Mouse (Mus musculus) midbrain, embryonic 16.5 days (tissue): ENCODE results near the gene Ptprn2. TPM values are rescaled to one million over a fixed set of nuclear protein-coding genes. Genes with fewer than 3 reads are reported as not detected.
A peak's percentile ranks its signal among the peaks of the same experiment; 100 is the strongest.
"Not testable (repeated sequence)": the region's sequence is repeated elsewhere in the genome, so short reads cannot be mapped to it uniquely, and the experiment has no call there.

Experiments used
- ATAC-seq: fragments of 200-750 bp; cut with Nextera tagmentation; 2 replicates; pipeline ENCODE4 v1.8.0; 2017; ENCODE audit warnings: moderate TSS enrichment
- H3K27ac ChIP-seq: fragments of 300-500 bp; sonication (generic); 2 replicates; pipeline ENCODE4 v1.5.1; 2014; ENCODE audit warnings: mild to moderate bottlenecking, low read length, mixed read lengths
- H3K27me3 ChIP-seq: fragments of 300-500 bp; sonication (generic); 2 replicates; pipeline ENCODE4 v1.6.1; 2014; ENCODE audit warnings: low read depth, low read length, mixed read lengths; ENCODE audit not compliant: control insufficient read depth, insufficient read depth
- H3K36me3 ChIP-seq: fragments of 300-500 bp; sonication (generic); 2 replicates; pipeline ENCODE4 v1.6.1; 2014; ENCODE audit warnings: mild to moderate bottlenecking, low read length, moderate library complexity, mixed read lengths; ENCODE audit not compliant: control insufficient read depth, insufficient read depth
- H3K4me1 ChIP-seq: fragments of 300-500 bp; sonication (generic); 2 replicates; pipeline ENCODE4 v1.6.1; 2014; ENCODE audit warnings: mild to moderate bottlenecking, low read length, mixed read lengths; ENCODE audit not compliant: control insufficient read depth, insufficient read depth
- H3K4me2 ChIP-seq: fragments of 300-500 bp; sonication (generic); 2 replicates; pipeline ENCODE4 v1.6.1; 2014; ENCODE audit warnings: mild to moderate bottlenecking, low read length, mixed read lengths
- H3K4me3 ChIP-seq: fragments of 300-500 bp; sonication (generic); 2 replicates; pipeline ENCODE4 v1.5.1; 2014; ENCODE audit warnings: low read depth, mild to moderate bottlenecking, low read length, moderate library complexity, mixed read lengths
- H3K9ac ChIP-seq: fragments of 300-500 bp; sonication (generic); 2 replicates; pipeline ENCODE4 v1.6.1; 2014; ENCODE audit warnings: low read depth, low read length, mixed read lengths
- H3K9me3 ChIP-seq: fragments of 300-500 bp; sonication (generic); replicated peaks from 2 replicates; pipeline ENCODE4 v1.6.1; 2014; ENCODE audit warnings: mild to moderate bottlenecking, low read length, mixed read lengths; ENCODE audit not compliant: control insufficient read depth, poor library complexity, severe bottlenecking
- WGBS: fragments of 180-500 bp; shearing (Covaris S2); extraction: QIAGEN DNeasy Blood & Tissue Kit; methylation state at CpG from one replicate; pipeline ENCODE4 v1.1.7; 2014; 5-methylcytosine and 5-hydroxymethylcytosine counted together
- polyA plus RNA-seq: library from polyadenylated mRNA; unstranded; fragments of >200 nt; fragmentation: Nextera tagmentation; extraction: Ambion mirVana; gene quantifications from 2 replicates; pipeline ENCODE4 v1.2.1, GENCODE M21; 2015

The Ptprn2 gene
- polyA plus RNA-seq, 1 experiment from 2014 or later, result 15.6 TPM

DNA sequence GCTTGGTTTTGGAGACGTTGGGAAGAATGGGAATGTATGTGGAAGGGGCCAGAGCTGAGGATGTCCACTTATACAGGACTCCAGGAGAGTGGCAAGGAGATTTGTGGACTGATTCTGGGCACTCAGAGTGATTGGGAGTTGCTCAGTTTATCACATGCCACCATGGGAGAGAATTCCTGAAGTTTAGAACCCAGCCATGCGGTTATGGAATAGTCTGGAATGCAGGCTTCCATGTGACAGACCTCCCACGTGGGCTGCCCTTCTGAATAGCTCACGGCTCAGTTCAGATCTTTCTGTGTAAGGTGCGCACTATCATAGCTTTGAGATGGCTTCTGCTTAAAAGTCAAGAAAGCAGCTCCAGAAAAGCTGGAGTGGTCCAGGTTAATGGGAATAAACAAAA lies 88.6 kb downstream of the Ptprn2 start:
- ATAC-seq, result no peak
- Histone ChIP-seq H3K36me3 (no peaks in the 10 kb centered on the region), H3K4me2 (no peak overlapping the region), H3K27ac (no peak overlapping the region), H3K4me3 (no peak overlapping the region), H3K9ac (no peak overlapping the region), H3K27me3 (no peaks in the 10 kb centered on the region), H3K4me1 (peaks cover 9% of the 10 kb centered on the region), H3K9me3 (no peaks in the 10 kb centered on the region)
- 69% methylated on average over 5 of the region's 5 CpGs for WGBS

DNA sequence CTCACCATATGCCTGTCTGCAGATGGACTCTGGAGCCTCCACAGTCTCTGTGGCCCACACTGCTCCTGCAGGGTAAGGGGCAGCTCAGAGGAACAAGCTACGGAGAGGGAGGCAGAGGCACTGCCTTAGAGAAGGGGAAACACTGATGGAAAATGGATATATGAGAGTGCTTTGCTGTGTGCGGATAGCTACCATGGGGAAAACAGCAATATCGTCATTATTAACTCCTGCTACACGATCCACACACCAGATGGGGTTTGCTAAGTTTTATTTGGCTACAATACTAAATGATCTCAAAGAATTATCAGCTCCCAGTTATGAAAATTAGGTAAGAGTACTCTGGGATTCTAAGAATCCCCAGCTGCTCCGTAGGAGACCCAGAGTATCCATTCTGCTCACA lies 89.2 kb downstream of the Ptprn2 start:
- Histone ChIP-seq H3K4me3 (no peak overlapping the region), H3K36me3 (no peaks in the 10 kb centered on the region), H3K27me3 (no peaks in the 10 kb centered on the region), H3K27ac (no peak overlapping the region; the same call in 1 of the 2 replicates), H3K4me2 (no peak overlapping the region), H3K4me1 (peaks cover 9% of the 10 kb centered on the region), H3K9ac (no peak overlapping the region; the same call in 1 of the 2 replicates), H3K9me3 (no peaks in the 10 kb centered on the region)
- 66% methylated on average over 5 of the region's 5 CpGs for WGBS
- no peak for ATAC-seq

DNA sequence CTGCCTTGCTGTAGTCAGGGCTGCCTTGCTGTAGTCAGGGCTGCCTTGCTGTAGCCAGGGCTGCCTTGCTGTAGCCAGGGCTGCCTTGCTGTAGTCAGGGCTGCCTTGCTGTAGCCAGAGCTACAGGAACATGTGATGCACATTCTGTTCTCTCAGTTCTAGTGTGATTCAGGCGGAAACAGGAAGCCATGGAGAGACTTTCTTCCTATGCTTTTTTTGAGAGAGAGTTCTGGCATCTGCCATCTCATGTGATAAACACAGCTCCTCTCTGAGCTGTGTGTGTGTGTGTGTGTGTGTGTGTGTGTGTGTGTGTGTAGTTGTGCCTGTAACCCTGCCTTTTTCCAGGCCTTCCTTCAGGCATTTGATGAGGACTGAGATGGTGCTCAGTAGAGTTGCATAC lies 92.4 kb downstream of the Ptprn2 start:
- not testable (repeated sequence) for ATAC-seq

GRCm38 (mm10) chr12:116580827-116581544 lies 95.5 kb downstream of the Ptprn2 start:
- Histone ChIP-seq H3K9me3 (no peaks in the 10 kb centered on the region), H3K4me1 (peaks cover 35% of the 10 kb centered on the region), H3K27me3 (no peaks in the 10 kb centered on the region), H3K36me3 (no peaks in the 10 kb centered on the region), H3K27ac (peak overlapping the region; percentile 83), H3K4me2 (no peak overlapping the region), H3K9ac (no peak overlapping the region), H3K4me3 (no peak overlapping the region)
- WGBS, result 53% methylated on average over 8 of the region's 8 CpGs
- no peak for ATAC-seq

More for the DNA sequence above, 92.4 kb downstream of the Ptprn2 start:
- WGBS, result 65% methylated on average over 1 of the region's 1 CpGs
- not testable (repeated sequence) for H3K4me3 ChIP-seq, H3K36me3 ChIP-seq, H3K27ac ChIP-seq, H3K27me3 ChIP-seq, H3K9ac ChIP-seq, H3K4me2 ChIP-seq, H3K9me3 ChIP-seq
- peaks cover 29% of the 10 kb centered on the region for H3K4me1 ChIP-seq

GRCm38 (mm10) chr12:116581864-116582263 lies 96.3 kb downstream of the Ptprn2 start:
- peaks cover 35% of the 10 kb centered on the region for H3K4me1 ChIP-seq
- no peak overlapping the region for H3K4me2 ChIP-seq
- H3K9me3 ChIP-seq, result no peaks in the 10 kb centered on the region
- ATAC-seq, result peak; percentile 89
- H3K9ac ChIP-seq, result no peak overlapping the region; the same call in 1 of the 2 replicates
- peak overlapping the region; percentile 83 for H3K27ac ChIP-seq
- no peaks in the 10 kb centered on the region for H3K27me3 ChIP-seq
- H3K36me3 ChIP-seq, result no peaks in the 10 kb centered on the region
- no peak overlapping the region for H3K4me3 ChIP-seq

DNA sequence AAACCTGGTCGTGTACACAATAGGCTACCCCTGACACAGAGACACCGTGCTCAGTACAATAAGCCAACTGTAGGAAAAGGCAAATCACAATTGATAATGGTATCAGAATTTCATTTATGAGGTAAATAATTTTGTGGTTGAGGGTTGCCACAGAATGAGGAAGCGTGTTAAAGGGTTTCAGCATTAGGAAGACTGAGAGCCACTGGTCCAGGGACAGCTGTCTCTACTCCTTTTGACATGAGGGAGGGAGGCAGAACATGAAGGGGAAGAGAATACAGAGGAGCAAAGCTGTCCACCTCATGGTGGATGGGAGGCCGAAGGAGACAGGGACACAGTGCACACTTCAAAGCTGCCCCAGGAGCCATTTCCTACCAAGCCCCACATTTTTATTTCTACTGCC lies 97.3 kb downstream of the Ptprn2 start:
- Histone ChIP-seq H3K4me3 (no peak overlapping the region), H3K36me3 (no peaks in the 10 kb centered on the region), H3K27me3 (no peaks in the 10 kb centered on the region), H3K27ac (no peak overlapping the region), H3K4me2 (no peak overlapping the region), H3K9ac (no peak overlapping the region), H3K4me1 (peaks cover 35% of the 10 kb centered on the region), H3K9me3 (no peaks in the 10 kb centered on the region)
- ATAC-seq, result no peak
- WGBS, result 85% methylated on average over 4 of the region's 4 CpGs

DNA sequence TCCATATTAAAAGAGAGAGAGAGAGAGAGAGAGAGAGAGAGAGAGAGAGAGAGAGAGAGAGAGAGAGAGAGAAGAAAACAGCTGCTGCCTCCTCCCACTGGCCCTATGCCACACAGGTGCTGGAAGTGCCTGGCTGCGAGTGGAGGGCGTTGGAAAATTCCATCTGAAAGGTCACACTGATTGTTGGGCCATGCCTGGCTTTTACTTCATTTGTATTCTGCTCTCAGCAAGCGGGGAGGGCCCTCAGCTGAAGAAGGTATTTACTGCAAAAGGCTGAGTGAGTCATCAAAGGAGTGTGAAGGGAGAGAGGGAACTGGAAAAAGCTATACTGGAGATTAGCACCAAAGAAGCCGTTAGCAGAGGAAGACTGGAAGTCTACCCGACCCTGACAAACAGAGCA lies 99.5 kb downstream of the Ptprn2 start:
- no peak for ATAC-seq
- 13% methylated on average over 5 of the region's 5 CpGs for WGBS
- H3K27ac ChIP-seq, result no peak overlapping the region

GRCm38 (mm10) chr12:116586167-116586566 lies 100.6 kb downstream of the Ptprn2 start:
- 92% methylated on average over 2 of the region's 2 CpGs for WGBS
- H3K27me3 ChIP-seq, result no peaks in the 10 kb centered on the region
- no peaks in the 10 kb centered on the region for H3K36me3 ChIP-seq
- H3K4me1 ChIP-seq, result peaks cover 21% of the 10 kb centered on the region
- H3K4me2 ChIP-seq, result no peak overlapping the region
- no peaks in the 10 kb centered on the region for H3K9me3 ChIP-seq
- H3K9ac ChIP-seq, result no peak overlapping the region
- no peak overlapping the region for H3K27ac ChIP-seq
- H3K4me3 ChIP-seq, result no peak overlapping the region
- no peak for ATAC-seq

More for the DNA sequence above, 99.5 kb downstream of the Ptprn2 start:
- H3K27me3 ChIP-seq, result no peaks in the 10 kb centered on the region
- no peak overlapping the region for H3K9ac ChIP-seq
- no peak overlapping the region for H3K4me3 ChIP-seq
- peaks cover 26% of the 10 kb centered on the region for H3K4me1 ChIP-seq
- no peaks in the 10 kb centered on the region for H3K9me3 ChIP-seq
- H3K36me3 ChIP-seq, result no peaks in the 10 kb centered on the region
- no peak overlapping the region for H3K4me2 ChIP-seq

DNA sequence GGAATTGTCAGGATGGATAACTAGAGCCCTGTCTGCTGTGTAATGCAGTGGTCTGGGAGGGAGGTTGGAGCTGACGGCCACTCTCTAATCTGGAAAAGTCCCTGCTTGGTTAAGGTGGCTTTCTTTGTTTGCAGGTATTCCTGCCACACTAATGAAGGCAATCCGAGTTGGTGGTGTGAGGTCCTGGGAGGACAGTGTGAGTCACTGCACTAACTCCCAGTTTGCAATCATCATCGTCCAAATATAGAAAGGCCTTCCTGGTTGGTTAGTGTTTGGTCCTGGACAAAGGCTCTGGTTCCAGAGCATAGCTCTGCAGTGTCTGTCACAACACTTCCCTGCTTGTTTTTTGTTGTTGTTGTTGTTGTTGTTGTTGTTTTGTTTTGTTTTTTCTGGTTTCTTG lies 102.0 kb downstream of the Ptprn2 start:
- 74% methylated on average over 3 of the region's 3 CpGs for WGBS
- peaks cover 7% of the 10 kb centered on the region for H3K4me1 ChIP-seq
- no peak for ATAC-seq
- H3K4me3 ChIP-seq, result no peak overlapping the region
- no peaks in the 10 kb centered on the region for H3K27me3 ChIP-seq
- H3K4me2 ChIP-seq, result no peak overlapping the region
- H3K27ac ChIP-seq, result no peak overlapping the region
- no peaks in the 10 kb centered on the region for H3K36me3 ChIP-seq
- no peaks in the 10 kb centered on the region for H3K9me3 ChIP-seq
- no peak overlapping the region for H3K9ac ChIP-seq
